Mouse (Mus musculus): ENCODE measurements around the gene Phldb3.

- no peak for TF ChIP-seq CTCF (IDR thresholded peaks at IDR 0.05; ENCODE audit: insufficient read depth, low read length)
- TF ChIP-seq POLR2A (IDR thresholded peaks at IDR 0.05; ENCODE audit: borderline replicate concordance, extremely low read depth, low read depth, low read length), result no peak
Measured at GRCm38 (mm10) chr7:24608561-24608960, 2.0 kb upstream of the Phldb3 start.
